Mouse (Mus musculus) ovary, postnatal 36 days (tissue): ENCODE measurements around the gene Smoc2.

Experiments used
- DNase-seq: peaks from one replicate; pipeline ENCODE4 v3.0.0; 2022; ENCODE audit warnings: low spot score, mixed read lengths

Gene Smoc2

GRCm38 (mm10) chr17:14279966-14280300 is 627 bp downstream of the Smoc2 start:
- no peak for DNase-seq

- peak; percentile 46 for DNase-seq
These were observed 1.1 kb downstream of the Smoc2 start for GRCm38 (mm10) chr17:14280425-14280833.

GRCm38 (mm10) chr17:14288015-14288616 is 8.8 kb downstream of the Smoc2 start:
- peak; percentile 84 for DNase-seq

GRCm38 (mm10) chr17:14293617-14294016 is 14.3 kb downstream of the Smoc2 start:
- DNase-seq, result no peak

GRCm38 (mm10) chr17:14295146-14295545 is 15.8 kb downstream of the Smoc2 start:
- DNase-seq, result no peak

GRCm38 (mm10) chr17:14300361-14300760 is 21.1 kb downstream of the Smoc2 start:
- DNase-seq, result no peak

GRCm38 (mm10) chr17:14301491-14302344 is 22.4 kb downstream of the Smoc2 start:
- no peak for DNase-seq

- no peak for DNase-seq
These were observed 23.1 kb downstream of the Smoc2 start for GRCm38 (mm10) chr17:14302356-14302755.

GRCm38 (mm10) chr17:14303722-14304121 is 24.4 kb downstream of the Smoc2 start:
- no peak for DNase-seq

GRCm38 (mm10) chr17:14309884-14310283 is 30.6 kb downstream of the Smoc2 start:
- no peak for DNase-seq

- DNase-seq, result no peak
These were observed 33.1 kb downstream of the Smoc2 start for GRCm38 (mm10) chr17:14312440-14312839.

GRCm38 (mm10) chr17:14314308-14314707 is 35.0 kb downstream of the Smoc2 start:
- no peak for DNase-seq

- peak; percentile 41 for DNase-seq
These were observed 37.2 kb downstream of the Smoc2 start for GRCm38 (mm10) chr17:14316536-14316935.

GRCm38 (mm10) chr17:14317439-14317838 is 38.1 kb downstream of the Smoc2 start:
- DNase-seq, result no peak

GRCm38 (mm10) chr17:14326156-14326555 is 46.9 kb downstream of the Smoc2 start:
- DNase-seq, result no peak

- DNase-seq, result no peak
These were observed 48.7 kb downstream of the Smoc2 start for GRCm38 (mm10) chr17:14328037-14328436.

- DNase-seq, result no peak
These were observed 51.2 kb downstream of the Smoc2 start for GRCm38 (mm10) chr17:14330498-14330897.

GRCm38 (mm10) chr17:14339932-14340557 is 60.7 kb downstream of the Smoc2 start:
- DNase-seq, result no peak

GRCm38 (mm10) chr17:14340736-14341135 is 61.4 kb downstream of the Smoc2 start:
- DNase-seq, result no peak

GRCm38 (mm10) chr17:14342511-14342910 is 63.2 kb downstream of the Smoc2 start:
- DNase-seq, result no peak

- DNase-seq, result no peak
These were observed 64.1 kb downstream of the Smoc2 start for GRCm38 (mm10) chr17:14343442-14343841.

- no peak for DNase-seq
These were observed 66.2 kb downstream of the Smoc2 start for GRCm38 (mm10) chr17:14345556-14345955.

- DNase-seq, result no peak
These were observed 67.6 kb downstream of the Smoc2 start for GRCm38 (mm10) chr17:14346891-14347290.
